In the genomic region with DNA sequence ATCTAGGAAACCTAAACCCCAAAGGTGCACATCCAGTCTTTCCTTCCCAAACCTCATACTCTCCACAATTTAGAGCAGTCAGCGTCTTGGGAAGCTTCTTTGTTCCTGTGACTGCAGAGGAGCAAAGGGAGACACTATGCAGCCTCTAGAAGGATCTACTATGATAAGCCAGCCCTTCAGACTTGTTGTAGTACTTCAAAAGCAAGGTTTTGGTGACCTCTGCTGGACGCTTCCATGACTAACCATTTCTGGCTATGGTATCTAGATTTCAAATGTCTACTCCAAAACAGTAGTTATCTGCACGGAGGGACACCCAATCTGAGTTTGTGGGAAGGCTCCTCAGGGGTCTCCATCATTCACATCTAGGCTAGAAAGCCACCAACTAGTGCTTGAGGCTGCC, we compare ENCODE assay signal across 10 mouse cellular contexts. TPM values are rescaled to one million over a fixed set of nuclear protein-coding genes. Genes with fewer than 3 reads are reported as not detected.
DNase-seq lines count a peak whose midpoint lies in the region; ATAC-seq lines count a peak whose summit lies in the region.
"Had no signal": no experiment of that assay in that cellular context is flagged by ENCODE, and none has a peak within 500 bp of the region (broad histone marks: within the 10 kb centered on the region; RNA-seq: fewer than 3 reads in every experiment).

No protein-coding gene starts in this region.

- H3K9ac ChIP-seq in midbrain, embryonic 11.5 days (ENCODE audit: low read length), result no peak overlapping the region
- H3K9ac ChIP-seq in midbrain, embryonic 13.5 days (replicated peaks), result no peak overlapping the region
- H3K9ac ChIP-seq in embryonic facial prominence, embryonic 11.5 days (replicated peaks; ENCODE audit: low read length), result no peak overlapping the region
- H3K9ac ChIP-seq in limb, embryonic 11.5 days (ENCODE audit: low read length), result no peak overlapping the region

- H3K27ac ChIP-seq in midbrain, embryonic 11.5 days (ENCODE audit: low read depth, low read length), result no peak overlapping the region
- no peak overlapping the region for H3K27ac ChIP-seq in midbrain, embryonic 13.5 days
- H3K27ac ChIP-seq in embryonic facial prominence, embryonic 11.5 days (replicated peaks; ENCODE audit: low read depth, low read length), result no peak overlapping the region
- H3K27ac ChIP-seq in limb, embryonic 11.5 days (replicated peaks; ENCODE audit: low read depth, low read length), result no peak overlapping the region
- H3K27ac ChIP-seq: embryonic facial prominence, embryonic 13.5 days had no signal

- no peaks in the 10 kb centered on the region for H3K4me1 ChIP-seq in midbrain, embryonic 11.5 days (ENCODE audit: control insufficient read depth, insufficient read depth, low read length)
- H3K4me1 ChIP-seq in midbrain, embryonic 13.5 days (replicated peaks), result no peaks in the 10 kb centered on the region
- no peaks in the 10 kb centered on the region for H3K4me1 ChIP-seq in embryonic facial prominence, embryonic 11.5 days (ENCODE audit: control insufficient read depth, insufficient read depth, low read length)
- no peaks in the 10 kb centered on the region for H3K4me1 ChIP-seq in limb, embryonic 11.5 days (ENCODE audit: control insufficient read depth, insufficient read depth, low read length)

- H3K27me3 ChIP-seq in midbrain, embryonic 11.5 days (ENCODE audit: control insufficient read depth, insufficient read depth, low read length), result no peaks in the 10 kb centered on the region
- no peaks in the 10 kb centered on the region for H3K27me3 ChIP-seq in midbrain, embryonic 13.5 days
- H3K27me3 ChIP-seq in embryonic facial prominence, embryonic 11.5 days (ENCODE audit: control insufficient read depth, insufficient read depth, low read length), result no peaks in the 10 kb centered on the region
- H3K27me3 ChIP-seq in limb, embryonic 11.5 days (ENCODE audit: control insufficient read depth, insufficient read depth, low read length), result no peaks in the 10 kb centered on the region
- H3K27me3 ChIP-seq: embryonic facial prominence, embryonic 13.5 days had no signal

- peak; percentile 96 for DNase-seq in midbrain, embryonic 11.5 days (ENCODE audit: low spot score, missing footprints)
- DNase-seq in adipocyte (ENCODE audit: low spot score), result peak; percentile 74
- DNase-seq in embryonic facial prominence, embryonic 11.5 days (ENCODE audit: low spot score), result peak; percentile 85
- DNase-seq in induced T-regulatory cell, adult 2 months (ENCODE audit: low read depth), result peak; percentile 55
- DNase-seq in limb, embryonic 11.5 days (ENCODE audit: low spot score), result peak; percentile 83
- peak; percentile 51 for DNase-seq in retina, postnatal 7 days (ENCODE audit: low read depth, low spot score)
- DNase-seq in T-cell, adult 2 months (ENCODE audit: low spot score), result no peak

- ATAC-seq in midbrain, embryonic 11.5 days (ENCODE audit: low FRiP score), result no peak
- ATAC-seq in midbrain, embryonic 13.5 days, result no peak
- ATAC-seq in embryonic facial prominence, embryonic 11.5 days (replicated peaks; ENCODE audit: insufficient number of reproducible peaks, low FRiP score, low TSS enrichment, low read depth), result no peak
- no peak for ATAC-seq in limb, embryonic 11.5 days (ENCODE audit: insufficient number of reproducible peaks, low FRiP score, low TSS enrichment, low read depth)

- H3K4me3 ChIP-seq in midbrain, embryonic 11.5 days (ENCODE audit: low read depth, low read length), result no peak overlapping the region
- H3K4me3 ChIP-seq in midbrain, embryonic 13.5 days (replicated peaks), result no peak overlapping the region
- no peak overlapping the region for H3K4me3 ChIP-seq in embryonic facial prominence, embryonic 11.5 days (ENCODE audit: low read depth, low read length)
- H3K4me3 ChIP-seq in limb, embryonic 11.5 days (ENCODE audit: low read depth, low read length), result no peak overlapping the region
- H3K4me3 ChIP-seq: embryonic facial prominence, embryonic 13.5 days had no signal

- H3K36me3 ChIP-seq in midbrain, embryonic 11.5 days (ENCODE audit: control insufficient read depth, insufficient read depth, low read length), result no peaks in the 10 kb centered on the region
- H3K36me3 ChIP-seq in midbrain, embryonic 13.5 days, result no peaks in the 10 kb centered on the region
- no peaks in the 10 kb centered on the region for H3K36me3 ChIP-seq in embryonic facial prominence, embryonic 11.5 days (replicated peaks; ENCODE audit: control insufficient read depth, insufficient read depth, low read depth, low read length)
- no peaks in the 10 kb centered on the region for H3K36me3 ChIP-seq in limb, embryonic 11.5 days (ENCODE audit: control insufficient read depth, insufficient read depth, low read length)
- H3K36me3 ChIP-seq: embryonic facial prominence, embryonic 13.5 days had no signal

- 17% methylated on average over 3 of the region's 3 CpGs for WGBS in midbrain, embryonic 11.5 days
- WGBS in midbrain, embryonic 13.5 days, result 11% methylated on average over 3 of the region's 3 CpGs
- WGBS in embryonic facial prominence, embryonic 11.5 days, result 12% methylated on average over 3 of the region's 3 CpGs
- 13% methylated on average over 3 of the region's 3 CpGs for WGBS in limb, embryonic 11.5 days

- H3K4me2 ChIP-seq in midbrain, embryonic 11.5 days, result no peak overlapping the region
- H3K4me2 ChIP-seq in midbrain, embryonic 13.5 days (replicated peaks), result no peak overlapping the region
- no peak overlapping the region for H3K4me2 ChIP-seq in embryonic facial prominence, embryonic 11.5 days (ENCODE audit: low read depth, low read length)
- no peak overlapping the region for H3K4me2 ChIP-seq in limb, embryonic 11.5 days (ENCODE audit: low read depth, severe bottlenecking)
- H3K4me2 ChIP-seq: embryonic facial prominence, embryonic 13.5 days had no signal

- H3K9me3 ChIP-seq in midbrain, embryonic 11.5 days (ENCODE audit: control insufficient read depth, low read length), result peaks cover 3% of the 10 kb centered on the region; the same call in 1 of the 2 replicates
- no peaks in the 10 kb centered on the region; the same call in 1 of the 2 replicates for H3K9me3 ChIP-seq in midbrain, embryonic 13.5 days
- H3K9me3 ChIP-seq in embryonic facial prominence, embryonic 11.5 days (replicated peaks; ENCODE audit: control insufficient read depth, low read length), result no peaks in the 10 kb centered on the region
- H3K9me3 ChIP-seq in limb, embryonic 11.5 days (ENCODE audit: control insufficient read depth, low read length), result peaks cover 3% of the 10 kb centered on the region; the same call in 1 of the 2 replicates

RNA-seq across cellular contexts. Expression of gene Gm49394, which starts 5.9 kb away (rescaled TPM):
- polyA plus RNA-seq in midbrain, embryonic 11.5 days (2014; fragmentation: Nextera tagmentation; extraction: Ambion mirVana), result not detected in 2 replicates
- not detected in 2 replicates for polyA plus RNA-seq in midbrain, embryonic 13.5 days (2015; fragmentation: Nextera tagmentation; extraction: Ambion mirVana)
- 0.08 TPM in 1 of 2 replicates, not detected in the other for polyA plus RNA-seq in embryonic facial prominence, embryonic 11.5 days (2014; fragmentation: Nextera tagmentation; extraction: Ambion mirVana)
- 0.10 TPM in 1 of 2 replicates, not detected in the other for polyA plus RNA-seq in limb, embryonic 11.5 days (2014; fragmentation: Nextera tagmentation; extraction: Ambion mirVana)
- polyA plus RNA-seq: embryonic facial prominence, embryonic 13.5 days; lung, embryonic 16.5 days had no signal

RNA-seq across cellular contexts. Expression of gene Igf2, which starts 9.0 kb away (rescaled TPM):
- 126 and 131 TPM in 2 replicates for polyA plus RNA-seq in midbrain, embryonic 11.5 days (2014; fragmentation: Nextera tagmentation; extraction: Ambion mirVana)
- 96.3 and 112 TPM in 2 replicates for polyA plus RNA-seq in midbrain, embryonic 13.5 days (2015; fragmentation: Nextera tagmentation; extraction: Ambion mirVana)
- 313 and 355 TPM in 2 replicates for polyA plus RNA-seq in embryonic facial prominence, embryonic 11.5 days (2014; fragmentation: Nextera tagmentation; extraction: Ambion mirVana)
- polyA plus RNA-seq in limb, embryonic 11.5 days (2014; fragmentation: Nextera tagmentation; extraction: Ambion mirVana), result 852 and 881 TPM in 2 replicates
